Mouse (Mus musculus): ENCODE data around the gene Naa16.

GRCm38 (mm10) chr14:79314245-79315010, 76.2 kb downstream of the Naa16 start:
- TF ChIP-seq POLR2A (IDR thresholded peaks at IDR 0.05; ENCODE audit: insufficient read depth, low read length) (no peak), CTCF (IDR thresholded peaks at IDR 0.05; ENCODE audit: low read depth, low read length) (no peak), EP300 (IDR thresholded peaks at IDR 0.05; ENCODE audit: insufficient read depth, low read depth, low read length) (no peak)

Data from ES-Bruce4 (cell line).